Mouse (Mus musculus) adrenal gland, postnatal 14 days (tissue): ENCODE results near the gene Olfr205. TPM values are rescaled to one million over a fixed set of nuclear protein-coding genes. Genes with fewer than 3 reads are reported as not detected.
"Not testable (repeated sequence)": the region's sequence is repeated elsewhere in the genome, so short reads cannot be mapped to it uniquely, and the experiment has no call there.

Experiments
- DNase-seq: peaks from one replicate; pipeline ENCODE4 v3.0.0; 2021; ENCODE audit warnings: mixed read lengths
- long read RNA-seq, 2 experiments: library from polyadenylated mRNA; stranded (forward); transcript quantifications; one replicate each; pipeline ENCODE4 v2.0.0; 2021
- total RNA-seq: library from RNA; stranded (reverse); gene quantifications from 2 replicates; pipeline ENCODE4 v1.2.3, GENCODE M21; 2021

Olfr205 gene
- total RNA-seq = not detected in 2 replicates
- long read RNA-seq, experiment 1 = 0 reads
- long read RNA-seq, experiment 2 = 0 reads

GRCm38 (mm10) chr16:59331038-59331437 lies at the start of gene Olfr205:
TSS of gene Olfr205 (minus strand) at chr16:59331138.
- no peak for DNase-seq

DNA sequence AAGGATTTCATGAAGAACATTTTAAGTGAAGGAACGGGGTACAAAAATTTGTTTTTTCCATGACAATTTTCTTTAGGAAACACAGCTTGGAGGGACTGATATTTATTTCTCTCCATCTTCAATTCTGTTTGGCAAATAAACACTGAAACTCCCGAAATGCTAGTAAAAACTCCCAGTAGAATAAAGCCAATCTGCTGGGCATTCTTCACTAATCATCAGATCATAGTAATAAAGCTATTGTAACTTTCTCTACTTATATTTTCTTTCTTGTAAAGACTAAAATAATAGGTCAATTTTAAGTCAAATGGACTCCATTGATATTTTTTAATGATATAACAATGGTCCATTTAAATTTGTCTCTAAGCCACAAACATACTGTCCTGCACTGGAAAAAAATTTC lies 33.0 kb upstream of the Olfr205 start, which contains the start of gene Olfr209:
TSS of gene Olfr209 (minus strand) at position 101 of the 400 bp plus-strand sequence.
- DNase-seq = no peak

GRCm38 (mm10) chr16:59349146-59349545 lies 18.2 kb upstream of the Olfr205 start, which contains the start of gene Olfr206:
TSS of gene Olfr206 (minus strand) at chr16:59349246.
- no peak for DNase-seq

- not testable (repeated sequence) for DNase-seq
Observed at GRCm38 (mm10) chr16:59323262-59323661, 7.7 kb downstream of the Olfr205 start.

DNA sequence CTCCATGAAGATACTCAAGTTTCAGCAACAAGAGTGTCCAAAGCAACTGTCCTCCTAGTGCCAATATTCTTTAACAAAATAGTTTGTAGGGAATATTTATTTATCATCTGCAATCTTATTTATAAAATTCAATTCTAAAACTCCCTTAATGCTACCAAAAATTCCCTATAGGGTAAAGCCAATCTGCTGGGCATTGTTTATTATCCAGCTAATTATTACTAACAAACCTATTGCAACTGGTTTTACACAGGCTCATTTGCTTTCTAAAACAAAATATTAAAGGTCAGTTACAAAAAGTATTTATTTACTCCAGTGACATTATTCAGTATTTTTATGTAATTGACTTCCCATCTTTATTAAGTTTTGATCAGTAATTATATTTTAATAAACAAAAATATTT lies 12.8 kb downstream of the Olfr205 start, which contains the start of gene Olfr204:
TSS of gene Olfr204 (minus strand) at position 101 of the 400 bp plus-strand sequence.
- DNase-seq = no peak

- no peak for DNase-seq
Observed at GRCm38 (mm10) chr16:59298581-59298980, 32.4 kb downstream of the Olfr205 start, which contains the start of gene Olfr203. TSS of gene Olfr203 (plus strand) at chr16:59298881.

DNA sequence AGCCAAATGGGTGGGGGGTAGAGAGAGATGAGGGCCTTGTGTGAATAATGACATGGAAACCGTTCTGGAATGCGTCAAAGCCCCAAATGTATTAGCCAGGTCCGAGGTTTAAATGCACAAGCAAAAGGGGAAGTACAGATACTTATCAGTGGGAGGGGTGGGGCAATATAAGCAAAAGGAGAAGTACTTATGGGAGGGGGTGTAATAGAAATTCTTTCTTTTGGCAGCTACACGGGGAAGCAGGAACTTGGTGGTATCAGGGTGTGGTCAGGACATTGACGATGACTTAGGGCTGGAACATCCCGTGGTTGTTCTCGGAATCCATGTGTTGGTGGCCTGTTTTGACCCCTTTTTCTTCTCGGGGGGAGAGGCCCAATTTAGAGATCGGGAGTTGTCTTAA lies 43.4 kb downstream of the Olfr205 start:
- not testable (repeated sequence) for DNase-seq

DNA sequence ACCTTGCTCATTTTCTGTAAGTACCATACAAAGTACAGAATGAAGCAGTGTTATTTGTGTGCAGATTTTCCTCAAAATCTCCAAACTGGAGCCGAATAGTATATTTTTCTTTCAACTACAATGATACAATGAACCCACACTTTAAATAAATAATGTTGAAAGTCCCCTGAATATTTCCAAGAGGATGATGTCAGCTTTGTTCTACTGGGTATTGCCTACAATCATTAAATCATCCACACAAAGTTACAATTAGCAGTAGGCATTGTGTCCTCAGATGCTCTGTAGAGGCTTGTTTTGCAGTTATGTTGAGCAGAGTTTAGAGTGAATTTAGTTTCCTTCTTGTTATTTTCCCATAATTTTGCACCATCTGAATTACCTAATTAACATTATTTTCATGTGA lies 44.2 kb downstream of the Olfr205 start, which contains the start of gene Olfr202:
TSS of gene Olfr202 (minus strand) at position 101 of the 400 bp plus-strand sequence.
- DNase-seq = no peak

- DNase-seq = no peak
Observed at GRCm38 (mm10) chr16:59283476-59283875, 47.5 kb downstream of the Olfr205 start.

GRCm38 (mm10) chr16:59280542-59280941 lies 50.4 kb downstream of the Olfr205 start:
- DNase-seq = no peak

Other genes starting within 250 kb of the Olfr205 start
- not detected in 2 replicates for gene Olfr191, start 241.3 kb downstream of the Olfr205 start, total RNA-seq
- gene Olfr193, start 219.3 kb downstream of the Olfr205 start, total RNA-seq = not detected in 2 replicates
- gene Olfr194, start 210.1 kb downstream of the Olfr205 start, total RNA-seq = not detected in 2 replicates
- gene Olfr195, start 184.1 kb downstream of the Olfr205 start, total RNA-seq = not detected in 2 replicates
- gene Olfr196, start 160.7 kb downstream of the Olfr205 start, total RNA-seq = not detected in 2 replicates
- not detected in 2 replicates for gene Olfr198, start 127.6 kb downstream of the Olfr205 start, total RNA-seq
- not detected in 2 replicates for gene Olfr199, start 111.4 kb downstream of the Olfr205 start, total RNA-seq
- not detected in 2 replicates for gene Olfr201, start 58.5 kb downstream of the Olfr205 start, total RNA-seq
- not detected in 2 replicates for gene Olfr202, start 44.3 kb downstream of the Olfr205 start, total RNA-seq
- gene Olfr203, start 32.3 kb downstream of the Olfr205 start, total RNA-seq = not detected in 2 replicates
- 0.07 TPM in 1 of 2 replicates, not detected in the other for gene Olfr204, start 12.9 kb downstream of the Olfr205 start, total RNA-seq
- not detected in 2 replicates for gene Olfr206, start 18.1 kb upstream of the Olfr205 start, total RNA-seq
- not detected in 2 replicates for gene Olfr209, start 32.9 kb upstream of the Olfr205 start, total RNA-seq
- gene Gabrr3, start 76.2 kb upstream of the Olfr205 start, total RNA-seq = not detected in 2 replicates
- 21.2 and 25.8 TPM in 2 replicates for gene Riox2, start 140.6 kb upstream of the Olfr205 start, total RNA-seq